Mouse (Mus musculus): Measurements from ENCODE around the gene Ddx55. TPM values are rescaled to one million over a fixed set of nuclear protein-coding genes. Genes with fewer than 3 reads are reported as not detected.
"Not testable (repeated sequence)": the region's sequence is repeated elsewhere in the genome, so short reads cannot be mapped to it uniquely, and the experiment has no call there.

Gene Ddx55
- polyA plus RNA-seq, 1 experiment from 2014 or later = 8.7 TPM

DNA sequence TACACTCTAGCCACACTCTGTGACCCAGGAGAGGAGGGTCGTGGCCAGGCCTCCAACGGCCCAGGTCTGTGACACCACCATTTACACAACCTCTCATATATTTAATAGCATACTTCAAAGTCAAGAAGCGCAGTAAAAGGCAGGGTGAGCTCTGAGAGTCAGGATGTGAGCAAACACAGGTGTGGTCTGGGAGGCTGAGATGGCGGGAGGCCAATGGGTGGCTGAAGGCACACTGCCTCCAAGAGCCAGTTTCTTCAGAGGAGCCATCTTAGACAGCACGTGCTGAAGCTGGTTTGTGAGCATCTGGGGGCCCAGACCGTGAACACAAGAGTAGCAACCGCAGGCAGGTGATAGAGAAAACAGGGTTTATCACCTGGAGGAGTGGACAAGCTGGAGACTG lies 22.8 kb downstream of the Ddx55 start:
- no peak for ATAC-seq (ENCODE audit: extremely low read depth, insufficient number of reproducible peaks, low FRiP score, low TSS enrichment)
- peaks cover 18% of the 10 kb centered on the region for H3K4me1 ChIP-seq
- no peaks in the 10 kb centered on the region for H3K27me3 ChIP-seq (replicated peaks)
- H3K4me3 ChIP-seq = no peak overlapping the region
- H3K9ac ChIP-seq = no peak overlapping the region
- no peak overlapping the region for H3K4me2 ChIP-seq
- 94% methylated on average over 7 of the region's 7 CpGs for WGBS
- no peaks in the 10 kb centered on the region for H3K9me3 ChIP-seq
- no peak overlapping the region for H3K27ac ChIP-seq (replicated peaks)
- peaks cover 73% of the 10 kb centered on the region for H3K36me3 ChIP-seq

DNA sequence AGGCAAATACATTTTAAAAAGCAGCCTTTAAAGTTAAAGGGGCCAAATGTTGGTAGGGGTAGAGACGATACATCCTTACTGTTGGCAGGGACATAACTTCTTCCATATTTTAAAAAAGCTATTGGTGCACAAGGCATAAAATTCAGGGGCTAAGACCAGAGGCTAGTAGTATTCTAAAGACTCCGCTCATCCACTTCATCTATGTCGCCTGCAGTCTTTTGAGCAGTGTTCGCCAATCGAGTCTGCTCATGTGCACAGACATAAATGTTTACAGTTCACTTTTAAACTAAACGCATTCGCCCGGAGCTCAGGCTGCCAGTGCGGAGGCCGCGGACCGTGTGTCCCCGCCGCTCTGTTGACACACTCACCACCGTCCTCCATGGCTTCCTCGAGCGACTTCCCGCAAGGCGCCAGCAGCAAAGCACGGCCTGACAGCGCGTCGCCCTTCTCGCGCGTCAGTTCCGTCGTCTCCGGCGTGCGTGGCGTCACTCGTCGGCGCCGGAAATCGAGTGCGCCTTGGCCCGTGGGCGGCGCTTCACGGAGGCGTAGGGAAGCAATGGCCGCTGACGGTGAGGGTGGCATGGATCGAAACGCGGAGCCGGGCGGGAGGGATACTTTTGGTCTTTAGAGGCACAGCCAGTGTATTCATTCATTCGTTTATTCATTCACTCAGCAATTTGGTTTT lies 26.1 kb downstream of the Ddx55 start, which contains the start of the genes Eif2b1 and Gtf2h3:
TSS of gene Eif2b1 (minus strand) at position 499 of the 685 bp plus-strand sequence.
TSS of gene Gtf2h3 (plus strand) at position 508 of the 685 bp plus-strand sequence.
- Histone ChIP-seq H3K4me1 (peaks cover 18% of the 10 kb centered on the region), H3K36me3 (peaks cover 57% of the 10 kb centered on the region), H3K9ac (peak within 1 kb of the TSS; percentile 89), H3K9me3 (no peaks in the 10 kb centered on the region), H3K4me3 (peak within 1 kb of the TSS; percentile 76), H3K27ac (replicated peaks) (0 out of 2 replicates have a peak within 1 kb of the TSS, but pooled peaks have one; percentile 6), H3K4me2 (peak within 1 kb of the TSS; percentile 83), H3K27me3 (replicated peaks) (no peaks in the 10 kb centered on the region)
- under 1% methylated on average over 51 of the region's 51 CpGs for WGBS
- peak; percentile 79; the same call in 1 of the 2 replicates for ATAC-seq (ENCODE audit: extremely low read depth, insufficient number of reproducible peaks, low FRiP score, low TSS enrichment)

DNA sequence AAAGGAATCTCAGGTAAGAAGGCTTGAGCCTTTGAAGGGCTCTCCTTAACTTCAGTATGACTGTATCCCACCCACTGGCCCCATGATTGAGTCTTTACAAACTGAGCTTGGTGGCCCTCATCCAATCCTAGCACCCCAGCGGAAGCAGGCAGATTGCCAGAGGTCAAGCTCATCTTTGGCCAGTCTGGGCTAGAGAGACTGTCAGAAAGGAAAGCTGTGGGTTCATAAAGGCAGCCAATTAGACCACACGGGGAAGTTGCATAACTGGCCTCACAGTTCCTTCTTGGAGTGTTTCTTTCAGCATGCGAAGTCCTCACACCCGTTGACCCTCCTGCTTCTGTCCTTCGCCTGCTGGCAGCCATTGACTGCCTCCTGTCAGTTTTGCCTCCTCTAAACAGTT lies 29.9 kb downstream of the Ddx55 start:
- Histone ChIP-seq H3K27ac (replicated peaks) (no peak overlapping the region), H3K9me3 (no peaks in the 10 kb centered on the region), H3K9ac (no peak overlapping the region), H3K4me3 (no peak overlapping the region), H3K36me3 (peaks cover 57% of the 10 kb centered on the region), H3K4me2 (no peak overlapping the region), H3K27me3 (replicated peaks) (no peaks in the 10 kb centered on the region), H3K4me1 (peaks cover 18% of the 10 kb centered on the region)
- 81% methylated on average over 5 of the region's 5 CpGs for WGBS
- no peak for ATAC-seq (ENCODE audit: extremely low read depth, insufficient number of reproducible peaks, low FRiP score, low TSS enrichment)

DNA sequence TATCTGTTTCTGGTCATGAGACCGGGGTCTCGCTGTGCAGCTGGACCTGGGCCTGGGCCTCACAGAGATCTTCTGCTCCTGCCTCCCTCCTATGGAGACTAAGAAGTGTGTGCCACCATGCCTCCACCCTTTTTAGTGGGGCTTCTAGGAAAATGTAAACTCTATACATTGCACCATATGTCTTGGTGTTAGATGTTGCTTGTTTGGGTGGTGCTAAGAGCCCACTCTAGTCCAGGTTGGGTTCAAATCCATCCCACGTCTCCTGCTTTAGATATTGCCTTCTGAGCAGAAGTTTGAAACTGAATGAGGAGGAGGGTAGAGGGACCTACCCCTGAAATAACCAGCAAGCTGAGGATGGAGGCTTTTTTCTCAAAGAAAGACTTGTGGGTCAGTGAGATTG lies 40.1 kb downstream of the Ddx55 start:
- Histone ChIP-seq H3K9me3 (no peaks in the 10 kb centered on the region), H3K4me2 (no peak overlapping the region), H3K4me1 (no peaks in the 10 kb centered on the region), H3K27me3 (replicated peaks) (no peaks in the 10 kb centered on the region), H3K27ac (replicated peaks) (no peak overlapping the region), H3K4me3 (no peak overlapping the region), H3K36me3 (peaks cover 88% of the 10 kb centered on the region), H3K9ac (no peak overlapping the region)
- WGBS = 94% methylated on average over 3 of the region's 3 CpGs
- ATAC-seq (ENCODE audit: extremely low read depth, insufficient number of reproducible peaks, low FRiP score, low TSS enrichment) = no peak

DNA sequence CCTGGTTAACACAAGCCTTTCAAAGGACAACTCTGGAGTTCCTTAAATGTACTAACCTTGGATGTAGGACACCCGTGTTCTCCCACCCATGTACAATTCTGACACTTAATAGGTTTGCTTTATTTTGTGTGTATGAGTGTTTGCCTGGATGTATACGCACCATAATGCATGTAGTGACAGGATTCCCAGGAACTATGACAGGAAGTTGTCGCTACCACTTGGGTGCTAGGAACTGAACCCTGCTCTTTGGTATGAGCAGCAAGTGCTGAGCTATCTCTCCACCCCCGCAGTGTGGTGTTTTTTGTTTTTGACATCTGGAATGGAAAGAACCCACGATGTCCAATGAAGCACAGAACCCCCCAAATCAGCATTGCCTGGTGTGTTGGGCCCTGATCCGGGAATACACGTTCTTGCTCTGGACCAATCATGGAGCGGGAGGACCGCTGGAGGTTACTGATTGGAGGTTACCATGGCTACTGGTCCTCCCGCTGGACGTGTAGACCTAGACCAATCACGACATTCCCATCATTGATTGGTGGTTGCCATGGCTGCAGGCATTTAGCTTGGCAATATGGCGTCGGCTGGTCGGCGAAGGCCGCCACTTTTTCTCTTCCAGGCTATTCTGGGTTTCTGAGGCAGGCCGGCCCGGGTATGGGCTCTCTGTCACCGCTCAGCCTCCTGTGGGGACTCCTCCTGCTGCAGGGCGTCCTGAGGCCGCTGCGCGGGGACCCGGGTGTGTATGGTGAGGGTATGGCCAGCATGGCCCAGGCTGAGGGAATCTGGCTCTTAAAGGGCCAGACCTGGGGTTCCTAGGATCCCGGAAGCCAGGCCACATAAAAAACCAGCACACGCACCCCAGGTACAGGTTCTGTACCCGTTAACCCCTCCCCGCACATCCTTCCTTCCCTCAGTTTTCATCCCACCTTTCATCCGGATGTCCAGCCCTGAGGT lies 45.8 kb downstream of the Ddx55 start:
- peak overlapping the region; percentile 85 for H3K4me3 ChIP-seq
- H3K9ac ChIP-seq = peak overlapping the region; percentile 84
- H3K4me2 ChIP-seq = peak overlapping the region; percentile 90
- peaks cover 7% of the 10 kb centered on the region for H3K4me1 ChIP-seq
- H3K9me3 ChIP-seq = no peaks in the 10 kb centered on the region
- peaks cover 38% of the 10 kb centered on the region for H3K36me3 ChIP-seq
- 6% methylated on average over 30 of the region's 30 CpGs for WGBS
- peak; percentile 88 for ATAC-seq (ENCODE audit: extremely low read depth, insufficient number of reproducible peaks, low FRiP score, low TSS enrichment)
- no peaks in the 10 kb centered on the region for H3K27me3 ChIP-seq (replicated peaks)
- no peak overlapping the region for H3K27ac ChIP-seq (replicated peaks)

DNA sequence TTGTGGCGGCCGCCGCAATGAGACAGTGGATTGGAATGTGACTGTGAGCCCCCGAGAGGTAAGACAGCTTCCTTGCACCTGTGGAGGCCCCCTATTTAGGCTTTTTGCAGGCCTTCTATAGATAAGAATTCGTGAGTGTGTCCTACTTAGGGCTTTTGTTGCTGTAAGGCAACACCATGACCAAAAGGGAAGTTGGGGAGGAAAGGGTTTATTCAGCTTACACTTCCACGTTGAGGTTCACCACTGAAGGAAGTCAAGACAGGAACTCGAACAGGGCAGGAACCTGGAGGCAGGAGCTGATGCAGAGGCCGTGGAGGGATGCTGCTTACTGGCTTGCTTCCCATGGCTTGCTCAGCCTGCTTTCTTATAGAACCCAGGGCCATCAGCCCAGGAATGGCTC lies 47.1 kb downstream of the Ddx55 start:
- not testable (repeated sequence) for H3K9me3 ChIP-seq; H3K27me3 ChIP-seq (replicated peaks); H3K27ac ChIP-seq (replicated peaks); H3K4me1 ChIP-seq; ATAC-seq (ENCODE audit: extremely low read depth, insufficient number of reproducible peaks, low FRiP score, low TSS enrichment); H3K9ac ChIP-seq
- H3K4me3 ChIP-seq = peak overlapping the region; percentile 85
- H3K4me2 ChIP-seq = peak overlapping the region; percentile 90
- WGBS = 41% methylated on average over 8 of the region's 8 CpGs
- peaks cover 29% of the 10 kb centered on the region for H3K36me3 ChIP-seq

DNA sequence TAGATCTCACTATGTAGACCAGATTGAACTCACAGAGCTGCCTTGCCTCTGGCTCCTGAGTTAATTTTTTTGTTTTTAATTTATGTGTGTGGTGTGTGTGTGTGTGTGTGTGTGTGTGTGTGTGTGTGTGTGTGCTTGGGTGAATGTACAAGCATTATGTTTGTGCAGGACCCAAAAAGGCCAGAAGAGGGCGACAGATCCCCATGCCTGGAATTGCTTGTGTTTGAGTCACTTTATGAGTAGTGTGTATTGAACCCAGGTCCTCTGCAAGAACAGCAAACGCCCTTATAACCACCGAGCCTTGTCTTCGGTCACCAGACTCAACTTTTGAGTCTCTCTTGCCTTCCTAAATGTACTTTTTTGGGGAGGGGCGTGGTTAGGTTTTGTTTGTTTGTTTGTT lies 49.7 kb downstream of the Ddx55 start:
- Histone ChIP-seq H3K4me2 (no peak overlapping the region), H3K27ac (replicated peaks) (no peak overlapping the region), H3K9ac (no peak overlapping the region), H3K36me3 (peaks cover 4% of the 10 kb centered on the region), H3K9me3 (no peaks in the 10 kb centered on the region), H3K4me1 (peaks cover 7% of the 10 kb centered on the region), H3K27me3 (replicated peaks) (no peaks in the 10 kb centered on the region), H3K4me3 (no peak overlapping the region)
- WGBS = 60% methylated on average over 5 of the region's 5 CpGs
- no peak for ATAC-seq (ENCODE audit: extremely low read depth, insufficient number of reproducible peaks, low FRiP score, low TSS enrichment)

DNA sequence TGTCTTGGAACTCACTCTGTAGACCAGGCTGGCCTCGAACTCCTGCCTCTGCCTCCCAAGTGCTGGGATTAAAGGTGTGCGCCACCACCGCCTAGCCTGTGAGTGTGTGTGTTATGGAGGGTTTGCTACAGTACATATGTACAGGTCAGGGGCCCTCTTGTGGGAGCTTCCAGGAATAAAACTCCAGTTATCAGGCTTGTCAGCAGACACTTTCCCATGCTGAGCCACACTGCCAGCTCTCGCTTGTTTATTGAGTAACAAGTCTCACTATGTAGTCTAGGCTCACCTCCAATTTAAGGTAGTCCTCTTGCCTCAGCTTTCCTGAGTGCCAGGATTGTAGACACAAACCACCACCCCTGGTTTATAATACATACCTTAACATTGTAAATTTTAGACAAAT lies 51.6 kb downstream of the Ddx55 start:
- no peak overlapping the region for H3K27ac ChIP-seq (replicated peaks)
- ATAC-seq (ENCODE audit: extremely low read depth, insufficient number of reproducible peaks, low FRiP score, low TSS enrichment) = no peak
- H3K4me3 ChIP-seq = no peak overlapping the region
- peaks cover 3% of the 10 kb centered on the region for H3K4me1 ChIP-seq
- no peaks in the 10 kb centered on the region for H3K9me3 ChIP-seq
- no peaks in the 10 kb centered on the region for H3K27me3 ChIP-seq (replicated peaks)
- H3K4me2 ChIP-seq = no peak overlapping the region
- no peak overlapping the region for H3K9ac ChIP-seq
- peaks cover 3% of the 10 kb centered on the region; the same call in 1 of the 2 replicates for H3K36me3 ChIP-seq
- 57% methylated on average over 4 of the region's 4 CpGs for WGBS

DNA sequence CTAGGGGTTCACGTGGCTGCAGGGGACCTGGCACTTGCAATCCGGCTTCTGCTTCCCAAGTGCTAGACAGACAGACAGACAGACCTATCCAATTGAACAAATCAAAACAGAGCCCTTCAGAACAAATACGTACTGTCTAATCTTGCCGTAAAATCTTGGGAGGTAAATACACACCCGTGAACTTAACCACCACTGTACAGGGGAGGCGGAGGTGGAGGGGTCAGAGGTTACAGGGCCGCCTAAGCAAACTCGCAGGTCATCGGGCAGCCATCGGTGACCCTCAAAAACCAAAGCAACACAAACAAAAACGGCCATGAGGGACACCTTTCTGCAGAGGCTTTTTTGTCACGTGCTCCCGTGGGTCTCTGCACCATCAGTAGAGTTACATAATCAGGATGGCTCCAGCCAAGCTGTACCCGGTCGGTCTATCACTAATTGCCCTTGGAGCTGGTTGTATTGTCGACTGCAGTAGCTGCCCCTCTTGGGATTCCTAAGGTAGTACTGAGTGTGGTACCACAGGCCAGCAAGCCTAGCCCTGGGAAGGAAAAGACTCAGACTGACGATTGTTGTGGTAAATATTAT lies 52.5 kb downstream of the Ddx55 start:
- H3K9me3 ChIP-seq = no peaks in the 10 kb centered on the region
- no peaks in the 10 kb centered on the region for H3K27me3 ChIP-seq (replicated peaks)
- ATAC-seq (ENCODE audit: extremely low read depth, insufficient number of reproducible peaks, low FRiP score, low TSS enrichment) = no peak
- no peak overlapping the region for H3K4me3 ChIP-seq
- no peak overlapping the region for H3K9ac ChIP-seq
- peaks cover 3% of the 10 kb centered on the region; the same call in 1 of the 2 replicates for H3K36me3 ChIP-seq
- H3K27ac ChIP-seq (replicated peaks) = no peak overlapping the region
- 81% methylated on average over 17 of the region's 17 CpGs for WGBS
- H3K4me1 ChIP-seq = no peaks in the 10 kb centered on the region
- H3K4me2 ChIP-seq = no peak overlapping the region

DNA sequence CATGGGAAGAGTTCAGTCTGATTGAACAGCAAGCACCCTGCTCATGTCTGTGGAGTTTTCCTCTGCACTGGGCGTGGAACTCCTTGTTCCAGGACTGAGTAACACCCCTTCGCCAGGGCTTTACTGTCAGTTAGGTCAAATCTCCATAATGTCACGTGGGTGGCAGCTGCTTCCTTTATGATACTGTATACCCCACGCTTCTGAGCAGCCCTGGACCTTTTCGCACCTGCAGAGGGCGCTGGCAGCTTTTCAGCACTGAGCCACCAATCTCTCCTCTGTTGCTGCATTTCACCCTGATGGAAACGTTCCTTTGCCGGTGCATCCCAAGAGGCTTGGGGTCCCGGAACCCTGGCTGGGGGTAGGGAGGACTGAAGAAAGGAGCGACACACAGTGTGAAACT lies 58.3 kb downstream of the Ddx55 start:
- Histone ChIP-seq H3K27me3 (replicated peaks) (no peaks in the 10 kb centered on the region), H3K27ac (replicated peaks) (no peak overlapping the region), H3K36me3 (peaks cover 8% of the 10 kb centered on the region), H3K9me3 (no peaks in the 10 kb centered on the region), H3K4me1 (no peaks in the 10 kb centered on the region), H3K4me2 (no peak overlapping the region), H3K9ac (no peak overlapping the region), H3K4me3 (no peak overlapping the region)
- ATAC-seq (ENCODE audit: extremely low read depth, insufficient number of reproducible peaks, low FRiP score, low TSS enrichment) = no peak
- WGBS = 64% methylated on average over 10 of the region's 10 CpGs

DNA sequence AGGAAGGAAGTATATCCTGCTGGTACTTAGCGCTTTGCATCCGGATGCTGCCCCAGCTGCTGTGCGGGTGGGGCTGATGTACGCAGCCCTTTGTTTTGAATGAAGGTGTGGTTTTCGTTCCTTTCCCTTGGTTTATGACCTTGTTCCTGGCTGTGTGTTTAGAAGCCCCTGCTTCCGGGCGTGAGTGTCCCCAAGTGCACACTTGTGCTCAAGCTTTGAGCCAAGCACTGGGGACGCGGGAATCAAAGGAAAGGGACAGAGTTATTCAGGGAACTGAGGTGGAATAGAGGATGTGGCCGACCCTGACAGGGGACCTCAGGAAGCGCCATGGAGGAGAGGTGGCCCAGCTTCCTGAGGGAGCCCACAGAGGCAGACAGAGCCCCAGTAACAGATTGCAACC lies 62.0 kb downstream of the Ddx55 start:
- H3K36me3 ChIP-seq = peaks cover 8% of the 10 kb centered on the region
- no peaks in the 10 kb centered on the region for H3K27me3 ChIP-seq (replicated peaks)
- no peak overlapping the region for H3K4me3 ChIP-seq
- no peak overlapping the region for H3K9ac ChIP-seq
- ATAC-seq (ENCODE audit: extremely low read depth, insufficient number of reproducible peaks, low FRiP score, low TSS enrichment) = no peak
- WGBS = 74% methylated on average over 11 of the region's 11 CpGs
- H3K27ac ChIP-seq (replicated peaks) = no peak overlapping the region
- H3K4me2 ChIP-seq = no peak overlapping the region
- H3K9me3 ChIP-seq = no peaks in the 10 kb centered on the region
- no peaks in the 10 kb centered on the region for H3K4me1 ChIP-seq

Data from heart, embryonic 13.5 days (tissue).